Mouse (Mus musculus) NIH3T3 (cell line): ENCODE data around the gene Polg.

Experiments
- DNase-seq: peaks from one replicate; pipeline ENCODE4 v3.0.0-alpha.2; 2012; ENCODE audit warnings: low read depth

Gene Polg

GRCm38 (mm10) chr7:79466053-79466901 lies at the start of gene Polg:
Polg (minus strand) TSS chr7:79466362.
- peak; percentile 99 for DNase-seq

GRCm38 (mm10) chr7:79515861-79516260 lies 49.7 kb upstream of the Polg start:
- no peak for DNase-seq

GRCm38 (mm10) chr7:79515221-79515743 lies 49.1 kb upstream of the Polg start:
- DNase-seq, result no peak

- DNase-seq, result no peak
Observed at GRCm38 (mm10) chr7:79514361-79514881, 48.3 kb upstream of the Polg start.

- no peak for DNase-seq
Observed at GRCm38 (mm10) chr7:79513466-79513865, 47.3 kb upstream of the Polg start.

GRCm38 (mm10) chr7:79512496-79512895 lies 46.3 kb upstream of the Polg start:
- no peak for DNase-seq

GRCm38 (mm10) chr7:79511656-79512055 lies 45.5 kb upstream of the Polg start:
- no peak for DNase-seq

GRCm38 (mm10) chr7:79511181-79511580 lies 45.0 kb upstream of the Polg start:
- no peak for DNase-seq

GRCm38 (mm10) chr7:79510686-79511085 lies 44.5 kb upstream of the Polg start:
- DNase-seq, result no peak

- DNase-seq, result no peak
Observed at GRCm38 (mm10) chr7:79509710-79510109, 43.5 kb upstream of the Polg start.

- no peak for DNase-seq
Observed at GRCm38 (mm10) chr7:79509235-79509607, 43.1 kb upstream of the Polg start.

GRCm38 (mm10) chr7:79508280-79509234 lies 42.4 kb upstream of the Polg start:
- no peak for DNase-seq

GRCm38 (mm10) chr7:79507756-79508155 lies 41.6 kb upstream of the Polg start:
- no peak for DNase-seq

- no peak for DNase-seq
Observed at GRCm38 (mm10) chr7:79507101-79507705, 41.0 kb upstream of the Polg start.

GRCm38 (mm10) chr7:79506531-79507090 lies 40.4 kb upstream of the Polg start:
- DNase-seq, result no peak

GRCm38 (mm10) chr7:79505876-79506530 lies 39.8 kb upstream of the Polg start:
- no peak for DNase-seq

GRCm38 (mm10) chr7:79505376-79505775 lies 39.2 kb upstream of the Polg start:
- no peak for DNase-seq

GRCm38 (mm10) chr7:79504723-79505122 lies 38.6 kb upstream of the Polg start:
- no peak for DNase-seq

GRCm38 (mm10) chr7:79503656-79504250 lies 37.6 kb upstream of the Polg start:
- no peak for DNase-seq

GRCm38 (mm10) chr7:79503103-79503455 lies 36.9 kb upstream of the Polg start:
- DNase-seq, result no peak
